Mouse (Mus musculus) spleen, adult 2 months (tissue): ENCODE measurements around the gene Cygb. TPM values are rescaled to one million over a fixed set of nuclear protein-coding genes. Genes with fewer than 3 reads are reported as not detected.
A peak's percentile ranks its signal among the peaks of the same experiment; 100 is the strongest.

ENCODE experiments used
- DNase-seq, 2 experiments: peaks; one replicate each; pipeline versions ENCODE4 v3.0.0 to v3.0.0-alpha.2; 2012 to 2021; ENCODE audit warnings: low spot score in 2 of 2, low read depth in 1 of 2
- H3K27ac ChIP-seq: fragments of 200-500 bp; 2 replicates; pipeline ENCODE4 v1.5.1; 2012; ENCODE audit warnings: low read length, inconsistent platforms; ENCODE audit not compliant: insufficient read depth
- H3K27me3 ChIP-seq: fragments of 200-500 bp; 2 replicates; pipeline ENCODE4 v1.6.1; 2012; ENCODE audit warnings: mild to moderate bottlenecking, moderate library complexity, low read length, inconsistent platforms; ENCODE audit not compliant: control insufficient read depth, insufficient read depth
- H3K36me3 ChIP-seq: fragments of 200-500 bp; 2 replicates; pipeline ENCODE4 v1.6.1; 2012; ENCODE audit warnings: mild to moderate bottlenecking, low read length, inconsistent platforms; ENCODE audit not compliant: control insufficient read depth, insufficient read depth
- H3K4me1 ChIP-seq: fragments of 200-500 bp; 2 replicates; pipeline ENCODE4 v1.6.1; 2011; ENCODE audit warnings: inconsistent platforms; ENCODE audit not compliant: control insufficient read depth, insufficient read depth, insufficient read length
- H3K4me3 ChIP-seq: fragments of 200-500 bp; 2 replicates; pipeline ENCODE4 v1.5.1; 2011; ENCODE audit warnings: mild to moderate bottlenecking, inconsistent platforms; ENCODE audit not compliant: insufficient read depth, insufficient read length; ENCODE audit errors: extremely low read depth
- CTCF ChIP-seq: fragments of 200-500 bp; IDR thresholded peaks from 2 replicates; pipeline ENCODE4 v1.5.1; 2011; ENCODE audit warnings: mild to moderate bottlenecking, inconsistent platforms; ENCODE audit not compliant: insufficient read depth, insufficient read length, insufficient replicate concordance; ENCODE audit errors: extremely low read depth
- POLR2A ChIP-seq: fragments of 200-500 bp; IDR thresholded peaks from 2 replicates; pipeline ENCODE4 v1.6.1; 2011; ENCODE audit warnings: low read depth, low read length, inconsistent platforms
- WGBS: fragments of 180-500 bp; shearing (Covaris S2); methylation state at CpG from one replicate; pipeline ENCODE4 v1.1.7; 2018; 5-methylcytosine and 5-hydroxymethylcytosine counted together
- polyA plus RNA-seq: library from polyadenylated mRNA; depleted of rRNA; stranded (reverse); fragments of >200 nt; gene quantifications from 2 replicates; pipeline ENCODE4 v1.2.3, GENCODE M21; 2012; rRNA removed

Gene Cygb
- 10.0 and 14.2 TPM in 2 replicates for polyA plus RNA-seq

GRCm38 (mm10) chr11:116654255-116654821 is at the start of gene Cygb:
Gene Cygb, minus strand, starts transcription at chr11:116654313.
- TF ChIP-seq POLR2A (no peak), CTCF (no peak)
- Histone ChIP-seq H3K4me1 (peaks cover 7% of the 10 kb centered on the region), H3K4me3 (peak within 1 kb of the TSS; percentile 36; the same call in 1 of the 2 replicates), H3K36me3 (no peaks in the 10 kb centered on the region), H3K27me3 (peaks cover 12% of the 10 kb centered on the region), H3K27ac (no peak within 1 kb of the TSS)
- no peak for DNase-seq
- whole genome bisulfite sequencing = 13% methylated on average over 28 of the region's 28 CpGs

GRCm38 (mm10) chr11:116701377-116701841 is 47.3 kb upstream of the Cygb start:
- 54% methylated on average over 5 of the region's 5 CpGs for WGBS
- no peaks in the 10 kb centered on the region for H3K36me3 ChIP-seq
- DNase-seq = no peak
- TF ChIP-seq CTCF (no peak), POLR2A (no peak)
- H3K27me3 ChIP-seq = no peaks in the 10 kb centered on the region
- no peaks in the 10 kb centered on the region for H3K4me1 ChIP-seq
- H3K27ac ChIP-seq = no peak overlapping the region
- no peak overlapping the region for H3K4me3 ChIP-seq

GRCm38 (mm10) chr11:116697521-116697920 is 43.4 kb upstream of the Cygb start:
- TF ChIP-seq CTCF = no peak
- TF ChIP-seq POLR2A = no peak

GRCm38 (mm10) chr11:116696426-116696825 is 42.3 kb upstream of the Cygb start:
- no peak for DNase-seq
- no peak overlapping the region for H3K27ac ChIP-seq
- 86% methylated on average over 4 of the region's 4 CpGs for WGBS
- H3K4me1 ChIP-seq = no peaks in the 10 kb centered on the region; the same call in 1 of the 2 replicates
- peaks cover 8% of the 10 kb centered on the region for H3K27me3 ChIP-seq
- no peaks in the 10 kb centered on the region for H3K36me3 ChIP-seq
- no peak for TF ChIP-seq POLR2A
- no peak for TF ChIP-seq CTCF
- no peak overlapping the region for H3K4me3 ChIP-seq

More at GRCm38 (mm10) chr11:116697521-116697920, 43.4 kb upstream of the Cygb start:
- 76% methylated on average over 9 of the region's 9 CpGs for WGBS
- no peaks in the 10 kb centered on the region for H3K36me3 ChIP-seq
- H3K27me3 ChIP-seq = peaks cover 8% of the 10 kb centered on the region
- H3K4me3 ChIP-seq = no peak overlapping the region
- no peaks in the 10 kb centered on the region; the same call in 1 of the 2 replicates for H3K4me1 ChIP-seq
- H3K27ac ChIP-seq = no peak overlapping the region
- DNase-seq = no peak

- TF ChIP-seq CTCF (no peak), POLR2A (no peak)
- H3K4me3 ChIP-seq = no peak overlapping the region
- DNase-seq = no peak
- 53% methylated on average over 23 of the region's 23 CpGs for WGBS
- no peaks in the 10 kb centered on the region for H3K36me3 ChIP-seq
- peaks cover 8% of the 10 kb centered on the region for H3K27me3 ChIP-seq
- H3K27ac ChIP-seq = no peak overlapping the region
- H3K4me1 ChIP-seq = no peaks in the 10 kb centered on the region; the same call in 1 of the 2 replicates
Measured at GRCm38 (mm10) chr11:116695194-116695880, 41.2 kb upstream of the Cygb start.

- Histone ChIP-seq H3K4me1 (no peaks in the 10 kb centered on the region; the same call in 1 of the 2 replicates), H3K27ac (no peak overlapping the region), H3K36me3 (no peaks in the 10 kb centered on the region), H3K27me3 (peaks cover 8% of the 10 kb centered on the region), H3K4me3 (peak overlapping the region; percentile 40; the same call in 1 of the 2 replicates)
- no peak for DNase-seq
- TF ChIP-seq POLR2A (no peak), CTCF (no peak)
- 7% methylated on average over 73 of the region's 73 CpGs for WGBS
Measured at GRCm38 (mm10) chr11:116694250-116695193, 40.4 kb upstream of the Cygb start.
